Mouse (Mus musculus): ENCODE results near the gene Pbrm1.

Pbrm1 gene

DNA sequence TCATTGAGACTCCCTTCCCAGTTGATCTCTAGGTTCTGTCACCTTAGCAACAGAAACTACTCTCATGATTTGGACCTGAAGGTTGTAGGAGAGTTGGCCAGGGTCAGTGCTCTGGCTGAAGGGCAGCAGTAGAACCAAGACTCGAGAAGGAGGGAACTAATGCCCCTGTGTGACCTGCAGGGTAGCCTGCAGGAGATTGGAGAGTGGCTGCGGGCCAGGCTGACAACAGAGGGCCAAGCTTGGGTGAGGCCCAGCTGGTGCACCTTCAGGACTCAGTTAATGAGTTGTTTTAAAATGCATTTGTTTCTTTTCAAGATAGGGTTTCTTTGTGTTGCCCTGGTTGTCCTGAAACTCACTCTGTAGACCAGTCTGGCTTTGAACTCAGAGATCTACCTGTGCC lies 146.1 kb downstream of the Pbrm1 start:
- in situ Hi-C loops (cut with MboI, MseI), result no loop called here

DNA sequence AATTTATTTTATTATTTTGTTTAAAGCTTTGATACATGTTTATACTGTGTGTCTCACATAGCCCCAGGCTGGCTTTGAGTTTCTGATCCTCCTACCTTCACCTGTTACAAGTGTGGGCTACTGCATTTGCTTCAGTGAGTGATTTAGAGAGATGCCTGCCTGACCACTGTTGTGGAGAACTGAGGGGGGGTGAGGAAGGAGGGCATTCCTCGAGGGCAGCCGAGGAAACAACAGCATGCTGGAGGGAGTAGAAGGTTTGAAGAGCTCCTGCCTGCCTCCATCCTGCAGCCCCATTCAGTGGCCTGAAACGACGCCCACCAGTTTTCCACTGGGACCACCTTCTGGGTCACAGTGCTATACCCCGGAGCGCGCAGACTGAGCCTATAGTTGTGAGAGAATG lies 146.5 kb downstream of the Pbrm1 start:
- in situ Hi-C loops (cut with MboI, MseI), result no loop called here

DNA sequence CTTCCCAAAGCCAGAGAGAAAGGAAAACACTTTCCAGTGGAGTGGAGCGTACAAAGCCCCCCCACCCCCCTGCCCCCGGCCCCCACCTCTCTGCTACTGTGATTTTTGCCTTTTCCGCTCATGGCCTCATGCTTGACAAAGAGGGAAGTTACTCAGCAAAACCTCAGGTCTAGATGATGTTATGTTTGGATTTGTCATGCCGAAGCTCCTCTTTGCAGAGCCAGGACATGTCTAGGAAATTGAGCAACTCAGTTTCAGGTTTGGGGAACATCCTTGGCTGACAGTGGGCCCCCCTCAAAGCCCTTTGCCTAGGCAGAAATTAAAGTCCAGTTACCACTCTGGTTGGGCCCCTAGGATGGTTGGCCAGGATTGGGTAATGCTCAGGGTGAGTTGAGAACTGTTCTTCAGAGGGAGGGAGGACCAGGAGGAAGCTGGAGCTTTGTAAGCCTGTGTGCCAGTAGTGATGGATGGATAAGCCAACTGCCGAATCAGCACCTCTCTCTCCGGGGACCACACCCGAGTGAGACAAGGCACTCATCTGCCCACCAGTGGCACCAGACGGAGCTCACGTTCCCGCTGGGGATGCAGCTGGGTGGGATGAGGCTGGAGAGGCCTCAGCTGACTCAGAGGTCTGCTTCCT lies 147.2 kb downstream of the Pbrm1 start:
- in situ Hi-C loops (cut with MboI, MseI), result no loop called here

DNA sequence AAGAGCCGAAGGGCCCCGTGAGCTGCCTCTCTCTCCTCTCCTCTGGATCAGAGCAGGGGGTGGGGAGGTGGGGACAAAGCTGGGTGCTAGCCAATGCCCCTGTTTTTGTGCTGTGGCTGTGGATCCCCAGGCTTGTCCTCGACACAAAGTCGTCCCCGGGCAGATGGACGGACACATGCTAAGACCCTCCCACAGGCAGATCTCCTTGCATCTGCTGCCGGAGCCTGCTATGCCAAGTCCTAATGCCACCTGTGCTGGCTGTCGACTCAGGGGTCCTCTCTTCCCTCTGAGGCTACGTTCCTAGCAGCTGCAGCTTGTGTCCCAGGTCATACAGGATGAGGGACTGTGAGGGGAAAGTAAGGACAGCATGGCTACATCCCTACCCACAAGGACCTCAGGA lies 147.9 kb downstream of the Pbrm1 start:
- in situ Hi-C loops (cut with MboI, MseI), result no loop called here

DNA sequence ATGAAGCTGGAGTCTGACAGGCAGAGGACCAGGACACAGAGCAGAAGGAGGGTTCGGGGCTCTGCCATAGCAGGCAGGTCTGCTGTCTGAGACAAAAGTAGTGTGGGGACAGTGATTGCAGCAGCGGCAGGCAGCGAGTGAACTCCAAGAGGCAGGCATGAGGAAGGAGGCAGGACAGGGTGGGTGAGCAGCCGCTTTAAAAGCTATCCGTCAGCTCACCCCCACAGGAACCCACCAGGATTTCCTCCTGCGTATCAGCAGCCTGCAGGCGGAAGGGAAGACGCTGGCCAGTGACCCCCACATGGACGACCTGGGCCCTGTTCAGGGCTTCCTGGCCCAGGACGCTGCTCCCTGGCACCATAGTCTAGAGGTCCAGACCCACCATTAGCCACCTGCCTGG lies 149.5 kb downstream of the Pbrm1 start, which contains the start of gene Stab1:
Gene Stab1 (minus strand): TSS at position 217 of the 400 bp plus-strand sequence.
- in situ Hi-C loops (cut with MboI, MseI), result no loop called here

DNA sequence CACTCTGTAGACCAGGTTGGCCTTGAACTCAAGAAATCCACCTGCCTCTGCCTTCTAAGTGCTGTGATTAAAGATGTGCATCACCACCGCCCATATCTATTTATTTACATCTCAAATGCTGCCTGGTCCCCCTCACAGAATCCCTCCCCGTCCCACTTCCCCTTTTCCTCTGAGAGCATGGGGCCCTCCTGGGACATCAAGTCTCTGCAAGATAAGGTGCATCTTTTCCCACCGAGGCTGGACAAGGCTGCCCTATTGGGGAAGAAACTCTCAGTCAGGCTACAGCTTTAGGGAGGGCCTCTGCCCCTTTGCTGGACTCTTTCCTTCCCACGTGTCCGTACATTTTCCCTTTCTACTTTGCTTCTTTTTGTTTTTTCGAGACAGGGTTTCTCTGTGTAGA lies 150.6 kb downstream of the Pbrm1 start:
- in situ Hi-C loops (cut with MboI, MseI), result no loop called here

DNA sequence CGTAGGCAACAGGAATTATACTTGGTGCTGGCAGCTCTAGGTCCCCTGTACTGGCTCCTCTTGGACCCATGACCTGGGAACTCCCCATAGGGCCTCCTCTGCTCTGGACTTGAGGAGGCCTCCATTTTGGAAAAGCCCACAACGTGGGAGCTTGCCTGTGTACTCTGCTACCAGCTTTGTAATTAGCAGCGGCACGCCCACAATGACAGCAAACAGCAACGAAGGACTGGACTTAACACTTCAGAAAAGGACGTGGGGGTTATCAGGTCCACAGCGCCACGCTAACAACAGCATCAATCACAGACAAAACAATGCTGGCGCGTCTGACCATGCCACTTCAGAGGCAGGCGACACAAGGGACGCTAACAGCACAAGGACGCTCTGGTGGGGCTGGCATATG lies 152.0 kb downstream of the Pbrm1 start:
- in situ Hi-C loops (cut with MboI, MseI), result loop anchor here (10.0 kb wide), 1 partner anchor 96 kb away; no protein-coding TSS in a partner anchor

Data from T-helper 2 cell (primary cell).